Mouse (Mus musculus) lung, adult 2 months (tissue): ENCODE measurements at regions not wholly inside any gene's neighbourhood (a gene's known extent, or its start where the extent isn't known, plus 50 kb on each side); places are given as distances from the start of the nearest gene placed in this dataset.

ENCODE experiments used
- DNase-seq: peaks from one replicate; pipeline ENCODE4 v3.0.0; 2022
- H3K4me1 ChIP-seq: fragments of 200-500 bp; 2 replicates; pipeline ENCODE4 v1.6.1; 2011; ENCODE audit warnings: low read length; ENCODE audit not compliant: control insufficient read depth, insufficient read depth
- H3K4me3 ChIP-seq: fragments of 200-500 bp; replicated peaks from 2 replicates; pipeline ENCODE3; 2011; ENCODE audit warnings: low read depth, mild to moderate bottlenecking, control low read depth, low read length; ENCODE audit errors: extremely low read depth
- CTCF ChIP-seq: fragments of 200-500 bp; IDR thresholded peaks from 2 replicates; pipeline ENCODE4 v1.5.1; 2011; ENCODE audit warnings: mild to moderate bottlenecking, low read length, control low read depth; ENCODE audit not compliant: insufficient read depth
- POLR2A ChIP-seq: fragments of 200-500 bp; IDR thresholded peaks from 2 replicates; pipeline ENCODE4 v1.6.1; 2011; ENCODE audit warnings: low read depth, mild to moderate bottlenecking, control low read depth, low read length, borderline replicate concordance; ENCODE audit errors: extremely low read depth
- WGBS: fragments of 180-500 bp; shearing (Covaris S2); methylation state at CpG from one replicate; pipeline ENCODE4 v1.1.7; 2018; 5-methylcytosine and 5-hydroxymethylcytosine counted together

- Histone ChIP-seq H3K4me3 (no peak overlapping the region), H3K4me1 (no peaks in the 10 kb centered on the region)
- 66% methylated on average over 8 of the region's 8 CpGs for WGBS
- no peak for TF ChIP-seq POLR2A
- no peak for DNase-seq
Measured at GRCm38 (mm10) chr17:48610806-48611205, 156.1 kb downstream of the Unc5cl start.

GRCm38 (mm10) chr17:48613491-48613890, 158.8 kb downstream of the Unc5cl start:
- H3K4me3 ChIP-seq = no peak overlapping the region
- TF ChIP-seq POLR2A (no peak), CTCF (no peak)
- DNase-seq = no peak
- 88% methylated on average over 5 of the region's 5 CpGs for WGBS
- H3K4me1 ChIP-seq = no peaks in the 10 kb centered on the region

- 37% methylated on average over 3 of the region's 3 CpGs for WGBS
- Histone ChIP-seq H3K4me1 (no peaks in the 10 kb centered on the region), H3K4me3 (no peak overlapping the region)
- TF ChIP-seq POLR2A = no peak
- no peak for DNase-seq
Measured at GRCm38 (mm10) chr17:48615248-48615647, 160.5 kb downstream of the Unc5cl start.

- Histone ChIP-seq H3K4me3 (no peak overlapping the region), H3K4me1 (no peaks in the 10 kb centered on the region)
- TF ChIP-seq POLR2A (no peak), CTCF (no peak)
- no peak for DNase-seq
- 31% methylated on average over 4 of the region's 4 CpGs for WGBS
Measured at GRCm38 (mm10) chr17:48616205-48616604, 161.5 kb downstream of the Unc5cl start.

GRCm38 (mm10) chr17:48620896-48621295, 166.2 kb downstream of the Unc5cl start:
- TF ChIP-seq POLR2A (no peak), CTCF (no peak)
- DNase-seq = no peak
- Histone ChIP-seq H3K4me1 (no peaks in the 10 kb centered on the region), H3K4me3 (no peak overlapping the region)
- 67% methylated on average over 2 of the region's 2 CpGs for WGBS

- no peak for DNase-seq
- TF ChIP-seq POLR2A (no peak), CTCF (no peak)
- 90% methylated on average over 11 of the region's 11 CpGs for WGBS
- Histone ChIP-seq H3K4me3 (no peak overlapping the region), H3K4me1 (no peaks in the 10 kb centered on the region)
Measured at GRCm38 (mm10) chr17:48621676-48622075, 167.0 kb downstream of the Unc5cl start.

GRCm38 (mm10) chr17:48624937-48625336, 170.2 kb downstream of the Unc5cl start:
- H3K4me1 ChIP-seq = no peaks in the 10 kb centered on the region
- 88% methylated on average over 14 of the region's 14 CpGs for whole genome bisulfite sequencing
- H3K4me3 ChIP-seq = no peak overlapping the region
- DNase-seq = no peak
- TF ChIP-seq POLR2A (no peak), CTCF (no peak)

GRCm38 (mm10) chr17:48625971-48626370, 171.3 kb downstream of the Unc5cl start:
- no peak for DNase-seq
- WGBS = 78% methylated on average over 6 of the region's 6 CpGs
- no peak overlapping the region for H3K4me3 ChIP-seq

GRCm38 (mm10) chr17:48639611-48640010, 184.9 kb downstream of the Unc5cl start:
- no peak for DNase-seq
- H3K4me1 ChIP-seq = no peaks in the 10 kb centered on the region; the same call in 1 of the 2 replicates
- H3K4me3 ChIP-seq = no peak overlapping the region
- TF ChIP-seq CTCF (no peak), POLR2A (no peak)
- 87% methylated on average over 12 of the region's 12 CpGs for WGBS

More at GRCm38 (mm10) chr17:48625971-48626370, 171.3 kb downstream of the Unc5cl start:
- no peaks in the 10 kb centered on the region for H3K4me1 ChIP-seq
- TF ChIP-seq POLR2A (no peak), CTCF (no peak)

GRCm38 (mm10) chr17:48643533-48644019, 188.9 kb downstream of the Unc5cl start:
- Histone ChIP-seq H3K4me3 (no peak overlapping the region), H3K4me1 (no peaks in the 10 kb centered on the region; the same call in 1 of the 2 replicates)
- TF ChIP-seq CTCF = no peak
- TF ChIP-seq POLR2A = no peak
- WGBS = 20% methylated on average over 5 of the region's 5 CpGs
- DNase-seq = no peak

- no peaks in the 10 kb centered on the region; the same call in 1 of the 2 replicates for H3K4me1 ChIP-seq
- DNase-seq = no peak
- WGBS = 93% methylated on average over 1 of the region's 1 CpGs
- no peak overlapping the region for H3K4me3 ChIP-seq
- TF ChIP-seq POLR2A (no peak), CTCF (no peak)
Measured at GRCm38 (mm10) chr17:48645056-48645455, 190.4 kb downstream of the Unc5cl start.
